Mouse (Mus musculus): Measurements from ENCODE around the gene Rarres2.

Gene Rarres2

GRCm38 (mm10) chr6:48572572-48573061 lies at the start of gene Rarres2:
Gene Rarres2, minus strand, starts transcription at chr6:48572789.
- peak; percentile 53 for DNase-seq (ENCODE audit: inconsistent ontology term)

GRCm38 (mm10) chr6:48620031-48620430 lies 47.4 kb upstream of the Rarres2 start:
- no peak for DNase-seq (ENCODE audit: inconsistent ontology term)

DNA sequence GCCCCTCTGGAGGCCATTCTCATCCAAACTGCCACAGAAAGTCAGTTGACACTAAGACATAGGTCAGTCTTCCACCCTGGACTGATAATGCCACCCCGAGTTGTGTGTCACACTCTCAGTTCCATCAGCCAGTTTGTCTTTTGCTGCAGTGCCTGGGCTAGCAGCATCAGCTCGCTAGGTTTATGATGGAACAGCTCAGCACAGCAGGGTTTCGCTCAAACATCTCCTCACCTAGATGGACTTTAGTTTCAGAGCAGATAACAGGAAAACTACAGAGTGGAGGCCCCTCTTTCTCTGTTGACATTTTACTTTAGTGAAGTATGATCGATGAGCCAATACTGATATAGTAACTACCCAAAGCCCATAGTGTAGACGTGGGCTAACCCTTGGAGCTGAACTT lies 42.2 kb upstream of the Rarres2 start:
- DNase-seq (ENCODE audit: inconsistent ontology term) = no peak

DNA sequence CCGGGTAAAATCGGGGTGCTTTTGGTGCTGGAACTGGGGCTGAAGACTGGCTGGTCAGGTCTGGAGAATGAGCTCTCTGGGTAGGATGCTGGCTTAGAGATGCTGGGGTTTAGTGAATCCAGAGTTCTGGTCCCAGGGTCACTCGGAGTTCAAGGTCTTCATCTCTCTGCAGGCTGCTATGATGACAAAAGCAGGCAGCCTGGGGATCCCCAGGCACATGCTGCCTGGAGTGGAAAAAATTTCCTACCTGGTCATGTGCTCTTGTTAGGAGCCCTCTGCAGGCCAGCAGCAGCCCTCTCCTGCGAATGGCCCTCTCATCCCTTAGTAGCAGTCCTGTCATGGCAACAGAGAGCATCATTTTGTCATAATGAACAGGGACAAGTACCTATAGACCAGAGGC lies 40.9 kb upstream of the Rarres2 start:
- DNase-seq (ENCODE audit: inconsistent ontology term) = no peak

- DNase-seq (ENCODE audit: inconsistent ontology term) = no peak
Measured at GRCm38 (mm10) chr6:48610657-48611056, 38.1 kb upstream of the Rarres2 start.

DNA sequence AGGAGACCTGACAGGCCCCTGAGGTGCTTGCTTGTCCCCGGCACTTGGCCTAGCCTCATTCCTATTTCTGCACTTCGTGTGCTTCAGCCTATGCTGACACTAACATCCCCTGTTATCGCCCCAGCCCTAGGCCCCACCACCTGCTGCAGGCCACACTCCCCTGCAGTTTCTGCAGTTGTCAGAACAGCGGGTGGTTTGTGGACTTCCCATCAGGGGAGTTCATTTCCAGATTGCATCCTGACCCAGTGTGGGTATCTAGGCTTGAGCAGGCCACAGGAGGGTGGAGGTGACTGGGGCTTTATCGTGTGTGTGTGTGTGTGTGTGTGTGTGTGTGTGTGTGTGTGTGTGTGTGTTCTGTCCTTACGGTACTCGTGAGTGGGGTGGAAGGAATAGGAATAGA lies 36.9 kb upstream of the Rarres2 start:
- no peak for DNase-seq (ENCODE audit: inconsistent ontology term)

GRCm38 (mm10) chr6:48608124-48608523 lies 35.5 kb upstream of the Rarres2 start:
- DNase-seq (ENCODE audit: inconsistent ontology term) = no peak

DNA sequence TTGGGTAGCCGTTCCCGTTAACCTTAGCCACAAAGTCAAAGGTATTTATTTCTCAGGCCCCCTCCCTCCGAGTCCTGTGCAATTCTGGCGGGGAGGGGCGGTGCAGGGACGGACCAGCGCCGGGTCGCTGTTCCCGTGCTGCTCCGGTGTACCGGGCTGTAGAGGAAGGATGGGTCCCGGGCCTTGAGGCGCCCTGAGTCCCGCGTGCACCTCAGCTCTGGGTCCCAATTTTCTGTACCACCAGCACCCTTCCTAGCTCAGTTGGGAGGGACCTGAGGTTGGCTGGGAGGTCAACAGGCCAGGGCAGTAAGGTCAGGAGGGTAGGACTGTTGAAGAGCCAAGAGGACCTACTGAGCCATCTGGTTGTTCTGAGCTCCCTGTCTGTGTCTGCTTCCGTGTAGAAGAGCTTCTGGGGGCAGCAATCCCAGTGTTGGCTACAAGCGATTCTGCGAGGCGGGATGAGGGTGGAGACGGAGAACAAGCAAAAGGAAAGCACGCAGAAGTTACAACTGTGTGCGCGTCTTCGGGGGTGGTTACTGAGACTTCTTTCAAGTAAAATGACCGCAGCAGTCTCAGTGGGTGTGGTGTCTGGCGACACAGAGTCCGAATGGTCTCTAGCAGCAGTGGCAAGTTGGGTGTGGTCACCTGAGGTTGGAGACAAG lies 29.6 kb upstream of the Rarres2 start:
- DNase-seq (ENCODE audit: inconsistent ontology term) = no peak

DNA sequence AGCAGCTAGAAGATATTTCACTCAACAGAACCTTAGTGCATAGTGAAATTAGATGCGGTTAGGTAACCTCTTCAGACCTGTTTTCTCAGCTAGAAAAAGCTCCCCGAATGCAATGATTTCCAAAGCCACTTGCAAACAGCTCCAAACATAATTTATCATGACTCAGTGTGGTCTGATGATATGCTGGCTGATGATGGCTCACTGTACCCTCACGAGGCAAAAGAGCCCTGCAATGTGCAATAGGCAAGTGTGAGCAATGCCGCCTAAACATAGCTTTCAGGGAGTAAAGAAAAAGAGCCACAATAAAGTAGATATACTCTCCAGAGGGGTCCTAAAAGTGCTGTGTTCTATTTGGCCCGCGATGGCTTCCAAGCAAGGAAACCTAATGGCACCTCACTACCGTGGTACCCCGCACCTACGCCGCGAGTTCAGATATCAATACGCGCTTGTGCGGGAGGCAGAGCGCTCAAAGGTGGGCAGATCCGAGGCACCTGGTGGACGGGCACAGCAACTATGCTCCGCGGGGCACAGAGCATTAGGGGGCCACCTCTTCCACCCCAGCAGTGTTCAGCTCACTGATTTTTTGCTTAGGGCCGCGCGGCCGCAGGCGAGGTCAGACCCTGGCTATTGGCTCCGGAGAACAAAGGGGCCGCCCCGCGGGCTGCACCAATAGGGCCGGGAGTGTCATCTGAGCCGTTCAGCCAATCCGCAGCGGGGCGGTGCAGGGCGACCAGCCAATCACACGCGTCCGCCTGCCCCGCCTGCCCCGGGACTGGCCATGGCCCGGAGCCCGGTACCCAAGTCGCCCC lies 28.9 kb upstream of the Rarres2 start, which contains the start of gene Zfp775:
Zfp775 (plus strand) TSS at position 793 of the 809 bp plus-strand sequence.
- DNase-seq (ENCODE audit: inconsistent ontology term) = peak; percentile 98

DNA sequence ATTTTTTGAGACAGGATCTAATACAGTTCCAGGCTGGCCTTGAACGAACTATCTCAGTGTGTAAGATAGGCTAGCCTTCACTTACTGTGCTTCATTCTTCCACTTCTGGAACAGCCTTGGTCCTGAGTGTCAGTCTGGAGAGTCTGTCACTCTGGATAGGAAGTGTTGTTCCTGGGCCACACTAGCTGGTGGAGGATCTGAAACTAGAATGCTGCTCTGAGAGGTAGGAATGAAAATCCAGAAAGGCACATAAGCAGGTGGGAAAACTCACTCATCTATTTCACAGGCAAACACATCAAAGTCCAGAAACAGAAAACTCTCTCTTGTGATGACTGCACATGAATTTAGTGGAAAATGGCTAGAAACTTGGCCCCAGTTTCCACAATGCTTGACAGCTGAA lies 28.0 kb upstream of the Rarres2 start:
- no peak for DNase-seq (ENCODE audit: inconsistent ontology term)

DNA sequence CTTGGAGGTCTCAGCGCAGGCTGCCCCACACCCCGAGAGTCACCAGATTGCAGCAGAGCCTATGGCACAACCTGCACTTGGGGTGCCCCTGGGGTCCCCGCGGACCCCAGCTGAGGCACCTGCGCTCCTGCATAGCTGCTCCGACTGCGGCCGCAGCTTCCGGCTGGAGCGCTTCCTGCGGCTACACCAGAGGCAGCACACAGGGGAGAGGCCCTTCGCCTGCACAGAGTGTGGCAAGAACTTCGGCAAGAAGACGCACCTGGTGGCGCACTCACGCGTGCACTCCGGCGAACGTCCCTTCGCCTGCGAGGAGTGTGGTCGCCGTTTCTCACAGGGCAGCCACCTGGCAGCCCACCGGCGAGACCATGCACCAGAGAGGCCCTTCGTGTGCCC lies 24.6 kb upstream of the Rarres2 start:
- DNase-seq (ENCODE audit: inconsistent ontology term) = no peak

- no peak for DNase-seq (ENCODE audit: inconsistent ontology term)
Measured at GRCm38 (mm10) chr6:48596545-48597232, 24.1 kb upstream of the Rarres2 start.

DNA sequence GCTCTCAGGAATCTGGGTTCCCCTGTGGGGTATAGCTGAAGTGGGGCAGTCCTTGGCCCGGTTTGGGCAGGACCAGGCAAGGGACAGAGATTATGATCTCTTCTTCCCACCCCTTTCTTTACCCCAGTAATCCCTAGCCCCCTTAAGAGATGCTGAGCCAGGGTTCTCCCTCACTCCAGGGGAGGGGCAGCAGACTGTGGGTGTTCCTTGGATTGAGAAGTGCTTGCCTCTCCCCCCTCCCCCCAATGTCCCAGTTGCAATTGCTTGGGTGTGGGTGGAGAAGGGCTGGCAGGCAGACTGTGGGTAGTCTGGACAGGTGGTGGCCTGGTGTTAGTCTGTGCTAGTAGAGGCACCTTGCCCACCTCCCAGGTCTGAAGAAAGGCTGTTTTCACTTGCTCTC lies 22.7 kb upstream of the Rarres2 start:
- peak; percentile 61 for DNase-seq (ENCODE audit: inconsistent ontology term)

DNA sequence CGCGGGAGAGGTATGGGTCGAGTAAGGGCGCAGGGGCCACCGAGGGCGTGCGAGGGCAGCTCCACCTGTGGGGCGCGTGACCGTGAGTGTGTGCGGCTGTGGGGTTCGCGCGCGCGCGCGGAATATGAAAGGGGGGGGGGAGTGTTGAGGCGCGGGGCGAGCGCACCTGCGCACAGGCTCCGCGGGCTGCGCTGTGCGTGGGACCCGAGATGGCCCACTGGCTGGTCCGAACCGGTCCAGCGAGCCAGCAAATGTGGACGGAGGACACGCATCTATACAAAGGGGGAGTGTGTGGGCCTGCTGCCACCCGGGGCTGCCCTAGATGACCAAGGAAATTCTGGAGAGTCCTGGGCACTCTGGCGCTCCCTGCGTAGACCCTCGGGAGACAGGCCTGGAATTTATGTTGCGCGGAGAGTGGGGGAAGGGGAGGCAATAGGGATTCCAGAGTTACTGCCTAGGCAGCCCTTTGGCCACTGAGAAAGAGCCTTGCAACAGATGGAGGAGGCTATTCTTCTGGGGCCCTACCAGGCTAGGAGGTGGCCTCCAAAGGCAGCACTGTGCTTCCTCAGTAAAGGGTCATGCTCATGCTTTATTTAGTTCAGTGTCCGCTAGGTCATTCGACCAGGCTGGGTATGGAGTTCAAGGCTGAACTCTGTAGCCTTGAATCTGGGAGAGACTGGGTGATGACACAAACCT lies 21.6 kb upstream of the Rarres2 start:
- peak; percentile 83 for DNase-seq (ENCODE audit: inconsistent ontology term)

DNA sequence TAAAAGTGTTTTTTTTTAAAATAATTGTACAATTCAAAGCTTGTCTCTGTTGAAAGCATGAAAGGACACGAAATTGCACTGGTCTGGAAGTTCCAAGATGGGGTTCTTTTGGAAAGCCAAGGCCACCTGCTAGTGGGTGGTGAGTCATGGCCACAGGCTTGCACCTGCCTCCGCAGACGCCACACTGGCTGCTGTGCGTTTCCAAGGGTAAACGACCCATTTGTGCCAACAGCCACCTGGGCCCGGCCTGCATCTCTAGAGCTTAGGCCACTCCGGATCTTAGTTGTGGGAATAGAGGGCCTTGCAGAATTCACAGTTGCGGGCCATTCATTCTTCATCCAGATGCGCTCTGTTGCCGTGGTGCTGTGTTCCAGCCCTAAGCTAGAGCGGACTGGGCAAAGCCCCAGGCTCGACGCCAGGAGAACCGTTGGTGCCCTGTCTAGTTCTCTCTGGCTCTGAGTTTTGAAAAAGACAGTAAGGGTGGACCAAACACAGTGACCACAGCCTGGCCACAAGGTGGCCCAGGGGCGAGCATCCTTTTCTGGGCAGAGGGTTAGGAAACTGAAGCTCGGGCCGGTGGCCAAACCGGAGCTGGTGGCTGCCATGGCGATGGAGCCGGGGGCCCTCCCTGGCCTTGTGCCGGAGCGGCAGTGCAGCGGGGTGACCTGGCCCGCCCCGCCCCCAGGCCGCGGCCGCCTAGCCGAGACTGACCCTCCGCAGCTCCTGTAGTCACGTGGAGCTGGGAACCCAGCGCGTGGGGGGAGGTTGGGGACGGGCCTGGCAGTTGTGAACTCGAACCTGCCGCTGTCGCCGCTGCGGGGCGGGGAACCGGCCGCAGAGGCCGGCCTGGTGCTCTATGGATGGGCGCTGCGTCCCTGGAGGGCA lies 20.8 kb upstream of the Rarres2 start, which contains the start of the genes Repin1 and Gm44965:
Repin1 (plus strand) TSS at position 726 of the 885 bp plus-strand sequence.
Gm44965 (plus strand) TSS at position 784 of the 885 bp plus-strand sequence.
- peak; percentile 99 for DNase-seq (ENCODE audit: inconsistent ontology term)

DNA sequence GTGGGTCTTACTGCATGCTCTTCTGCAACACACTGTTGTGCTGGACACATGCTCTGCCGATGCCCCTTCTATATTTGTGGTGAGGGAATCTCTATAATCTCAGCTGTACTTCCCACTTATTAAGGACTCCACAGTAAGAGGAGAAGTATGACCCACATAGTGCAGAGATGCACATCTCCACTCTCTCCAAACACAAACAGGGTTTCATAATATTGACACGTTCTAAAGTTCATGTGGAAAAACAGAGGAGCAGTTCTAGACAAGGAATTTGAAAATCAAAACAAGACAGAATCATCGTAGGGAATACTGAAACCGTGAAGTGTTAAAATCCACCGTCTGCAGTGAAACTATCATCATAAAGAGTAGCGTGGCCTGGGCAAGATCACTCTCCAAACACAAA lies 19.3 kb upstream of the Rarres2 start:
- no peak for DNase-seq (ENCODE audit: inconsistent ontology term)

- DNase-seq (ENCODE audit: inconsistent ontology term) = no peak
Measured at GRCm38 (mm10) chr6:48591221-48591845, 18.7 kb upstream of the Rarres2 start.

DNA sequence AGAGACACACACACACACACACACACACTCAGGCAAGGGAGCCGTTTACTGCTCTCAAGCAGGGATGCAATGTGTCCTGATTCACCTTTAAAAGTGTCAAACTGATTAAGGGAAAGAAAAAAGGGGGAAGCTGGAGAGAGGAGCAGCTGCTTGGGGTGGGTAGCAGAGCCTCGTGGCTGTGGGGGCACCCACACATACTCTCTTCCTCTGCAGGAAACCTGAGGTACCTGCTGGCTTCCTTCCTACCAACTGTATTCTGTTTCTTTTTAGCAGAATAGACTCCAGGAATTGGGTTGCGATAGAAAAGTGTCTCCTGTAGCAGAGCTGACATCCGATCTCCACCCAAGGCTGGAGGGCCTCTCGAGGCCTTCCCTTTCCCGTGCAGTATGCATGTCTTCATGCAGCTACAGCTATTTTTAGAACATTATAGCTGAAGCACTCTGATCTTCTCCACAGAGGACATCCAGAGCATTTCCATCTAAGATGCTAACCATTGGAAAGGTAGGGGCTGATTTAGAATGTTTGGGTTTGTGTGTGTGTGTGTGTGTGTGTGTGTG lies 16.7 kb upstream of the Rarres2 start, which contains the start of gene Gm45021:
Gm45021 (plus strand) TSS at position 417 of the 557 bp plus-strand sequence.
- no peak for DNase-seq (ENCODE audit: inconsistent ontology term)

- DNase-seq (ENCODE audit: inconsistent ontology term) = peak; percentile 36
Measured at GRCm38 (mm10) chr6:48582037-48582436, 9.4 kb upstream of the Rarres2 start.

- DNase-seq (ENCODE audit: inconsistent ontology term) = no peak
Measured at GRCm38 (mm10) chr6:48581257-48581656, 8.7 kb upstream of the Rarres2 start.

All from Muller cell, postnatal 12 days (primary cell).